Mouse (Mus musculus): ENCODE measurements at regions not wholly inside any gene's neighbourhood (a gene's known extent, or its start where the extent isn't known, plus 50 kb on each side); places are given as distances from the start of the nearest gene placed in this dataset.

DNA sequence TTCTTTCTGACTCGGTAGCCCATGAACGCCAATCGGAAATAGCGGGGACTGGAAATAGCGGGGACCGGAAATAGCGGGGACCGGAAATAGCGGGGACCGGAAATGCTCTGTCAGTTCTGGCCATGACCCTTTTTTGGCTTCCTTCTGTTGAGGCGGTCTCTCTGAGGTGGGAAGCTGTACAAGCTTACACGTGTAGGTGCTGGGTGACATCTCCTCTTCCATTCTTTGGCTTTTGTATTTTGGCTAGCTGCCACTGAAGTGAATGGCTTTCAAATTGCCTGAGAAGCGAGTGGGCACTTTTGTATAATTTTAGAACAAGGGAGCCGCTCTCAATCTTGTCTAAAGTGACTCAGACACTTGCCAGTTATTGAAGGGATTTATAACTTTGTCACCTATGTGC lies 414.3 kb upstream of the Adgrl2 start:
- TF ChIP-seq CTCF (IDR thresholded peaks at IDR 0.05) (no peak), POLR2A (IDR thresholded peaks at IDR 0.05; ENCODE audit: insufficient read depth, low read depth, low read length) (no peak), EP300 (IDR thresholded peaks at IDR 0.05; ENCODE audit: insufficient read depth, low read depth, low read length) (no peak)
